Mouse (Mus musculus) lung, adult 2 months (tissue): ENCODE data around the gene Bbof1.

Experiments
- CTCF ChIP-seq: fragments of 200-500 bp; IDR thresholded peaks from 2 replicates; pipeline ENCODE4 v1.5.1; 2011; ENCODE audit warnings: mild to moderate bottlenecking, low read length, control low read depth; ENCODE audit not compliant: insufficient read depth
- POLR2A ChIP-seq: fragments of 200-500 bp; IDR thresholded peaks from 2 replicates; pipeline ENCODE4 v1.6.1; 2011; ENCODE audit warnings: low read depth, mild to moderate bottlenecking, control low read depth, low read length, borderline replicate concordance; ENCODE audit errors: extremely low read depth

DNA sequence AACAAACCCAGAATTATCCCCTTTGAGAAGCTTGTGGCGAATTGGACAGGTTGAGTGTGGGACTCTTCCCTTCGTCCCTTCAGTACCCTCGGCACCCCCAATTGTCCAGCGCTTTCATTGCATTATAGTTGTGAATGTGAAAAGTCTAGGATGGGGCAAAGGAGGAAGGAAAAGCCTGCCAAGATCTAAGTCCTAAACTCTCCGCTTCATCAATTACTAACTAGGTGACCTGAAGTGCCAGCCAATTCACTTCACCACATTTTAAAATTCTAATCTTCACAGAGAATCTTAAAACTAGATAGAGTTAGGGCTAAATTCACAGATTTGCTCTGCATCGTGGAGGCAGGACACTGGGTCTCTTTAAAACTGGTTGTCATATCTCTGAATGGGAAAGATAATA is 39.3 kb downstream of the Bbof1 start:
- TF ChIP-seq CTCF (no peak), POLR2A (no peak)
